Mouse (Mus musculus) frontal cortex, adult 2 months (tissue): ENCODE data around the gene Sorcs2. TPM values are rescaled to one million over a fixed set of nuclear protein-coding genes. Genes with fewer than 3 reads are reported as not detected.
A peak's percentile ranks its signal among the peaks of the same experiment; 100 is the strongest.
"Not testable (repeated sequence)": the region's sequence is repeated elsewhere in the genome, so short reads cannot be mapped to it uniquely, and the experiment has no call there.

Experiments used
- DNase-seq, 2 experiments: peaks; one replicate each; pipeline ENCODE4 v3.0.0; 2022; ENCODE audit warnings: low spot score in 1 of 2; ENCODE audit errors: extremely low spot score in 1 of 2
- polyA plus RNA-seq: library from polyadenylated mRNA; depleted of rRNA; stranded (reverse); fragments of >200 nt; gene quantifications from 2 replicates; pipeline ENCODE4 v1.2.3, GENCODE M21; 2012

Gene Sorcs2
- polyA plus RNA-seq, 1 experiment = 30.7 TPM

DNA sequence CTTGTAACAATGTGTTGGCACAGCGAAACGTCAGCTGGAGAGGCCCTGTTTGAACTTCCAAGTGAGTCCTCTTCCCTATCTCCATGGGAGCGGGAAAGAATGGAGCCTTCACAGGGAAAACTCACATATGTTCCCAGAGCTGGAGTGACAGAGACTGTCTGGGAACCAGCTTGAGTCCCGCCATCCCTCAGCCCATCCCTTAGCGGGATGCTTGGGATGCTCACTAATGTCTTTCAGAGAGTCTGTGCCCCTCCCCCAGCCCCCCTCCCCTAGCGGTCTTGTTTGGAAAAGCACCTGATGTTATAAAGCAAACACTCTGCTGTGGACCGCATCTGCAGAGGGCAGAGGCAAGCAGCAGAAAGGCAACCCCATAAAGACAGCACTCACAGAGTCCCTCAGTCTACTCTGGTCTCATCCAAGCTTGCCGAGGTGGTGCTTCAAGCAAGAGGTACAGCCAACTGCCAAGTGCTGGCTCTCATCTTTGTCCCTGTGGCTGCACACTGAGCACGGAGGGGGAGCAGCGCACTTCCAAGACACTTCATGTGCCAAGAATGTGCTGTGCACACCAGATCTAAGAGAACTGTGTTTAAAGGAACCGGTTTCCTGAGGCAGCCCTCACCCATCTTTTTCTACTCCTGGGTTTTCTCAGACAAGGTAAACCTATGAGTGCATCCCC, 3.0 kb downstream of the Sorcs2 start:
- no peak for DNase-seq

DNA sequence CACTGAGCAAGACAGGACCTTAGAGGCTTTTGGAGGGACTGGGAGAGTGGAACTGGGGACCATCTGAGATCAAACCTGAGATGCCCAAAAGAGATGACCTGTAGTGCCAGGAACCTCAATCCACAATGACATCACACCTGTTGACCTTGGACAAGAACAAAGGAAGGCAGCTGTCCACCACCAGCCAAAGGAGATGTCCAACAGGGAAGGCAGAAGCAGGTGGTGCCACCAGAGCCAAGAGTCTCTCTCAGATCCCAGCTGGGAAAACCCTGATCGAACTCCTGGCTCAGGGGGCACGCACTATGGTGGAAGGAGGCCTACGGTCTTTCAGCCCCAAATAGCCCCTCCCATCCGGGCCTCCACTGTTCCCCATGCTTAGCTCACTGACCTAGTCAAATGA, 6.2 kb downstream of the Sorcs2 start:
- DNase-seq = no peak

DNA sequence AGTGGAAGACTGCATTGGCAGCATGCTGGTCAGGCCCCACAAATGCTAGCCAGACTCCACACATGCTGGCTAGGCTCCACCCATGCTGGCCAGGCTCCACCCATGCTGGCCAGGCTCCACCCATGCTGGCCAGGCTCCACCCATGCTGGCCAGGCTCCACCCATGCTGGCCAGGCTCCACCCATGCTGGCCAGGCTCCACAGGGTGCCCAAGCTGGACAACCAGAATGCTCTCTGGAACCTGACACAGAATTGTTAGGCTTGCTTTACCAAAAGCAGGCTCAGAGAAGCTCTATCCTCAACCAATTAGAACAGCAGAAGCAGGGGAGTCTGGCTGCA, 7.4 kb downstream of the Sorcs2 start:
- DNase-seq = not testable (repeated sequence)

DNA sequence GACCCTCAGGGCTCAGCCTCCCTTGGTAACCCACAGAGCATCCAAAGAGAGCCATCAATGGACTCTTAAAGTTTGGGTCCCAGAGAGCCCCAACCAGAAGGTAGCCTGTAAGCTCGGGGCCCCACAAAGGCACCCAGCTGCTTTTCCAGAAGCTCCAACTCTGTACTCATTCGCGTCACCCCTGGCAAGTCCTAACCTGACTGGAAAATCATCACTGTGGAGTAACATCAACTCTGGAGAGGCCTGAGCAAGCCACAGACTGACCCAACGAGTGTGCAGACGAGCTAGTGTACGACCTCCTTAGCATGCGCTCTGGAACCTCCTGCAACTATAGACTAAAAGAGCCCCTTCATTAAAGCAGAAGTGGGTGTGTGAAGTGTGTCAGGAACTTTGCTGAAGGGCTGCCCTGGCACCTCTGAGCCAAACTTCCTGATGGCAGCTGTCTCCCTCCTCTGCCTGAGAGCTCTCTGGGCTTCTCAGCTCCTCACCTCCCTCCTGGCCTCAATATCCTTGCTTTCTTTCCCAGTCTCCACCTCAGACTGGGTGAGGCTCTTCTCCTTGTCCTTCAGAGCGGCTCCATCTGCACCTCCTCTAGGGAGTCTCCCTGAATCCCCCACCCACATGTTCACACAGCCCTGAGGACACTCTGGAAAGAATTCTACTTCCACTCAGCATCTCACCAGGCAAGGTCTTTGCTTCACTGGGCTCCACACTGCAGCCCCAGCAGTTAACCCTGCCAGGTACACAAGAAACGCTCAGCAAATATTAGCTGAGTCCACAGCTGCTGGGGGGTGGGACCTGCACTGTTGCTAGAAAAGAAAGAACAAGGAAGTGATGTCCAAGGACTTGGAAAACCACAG, 8.0 kb downstream of the Sorcs2 start:
- DNase-seq = no peak

DNA sequence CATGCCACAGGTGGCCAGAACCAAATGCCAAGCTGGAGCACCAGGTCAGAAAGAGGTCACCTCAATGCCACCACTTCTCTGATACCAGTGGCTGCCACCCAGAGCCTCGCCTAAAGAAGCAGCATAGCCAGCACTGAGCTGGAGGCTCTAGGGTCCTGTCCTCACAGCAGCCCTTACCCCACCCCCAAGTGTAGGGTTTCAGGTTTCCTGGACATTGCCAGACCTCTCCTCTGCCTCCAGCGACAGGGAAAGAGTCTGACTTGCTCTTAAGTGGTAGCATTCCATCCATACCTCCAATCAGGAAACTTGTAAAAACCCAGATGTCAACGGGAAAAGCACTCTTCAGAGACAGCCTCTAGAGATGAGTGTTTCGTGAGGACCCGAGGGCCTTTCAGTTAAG, 12.9 kb downstream of the Sorcs2 start:
- no peak for DNase-seq

DNA sequence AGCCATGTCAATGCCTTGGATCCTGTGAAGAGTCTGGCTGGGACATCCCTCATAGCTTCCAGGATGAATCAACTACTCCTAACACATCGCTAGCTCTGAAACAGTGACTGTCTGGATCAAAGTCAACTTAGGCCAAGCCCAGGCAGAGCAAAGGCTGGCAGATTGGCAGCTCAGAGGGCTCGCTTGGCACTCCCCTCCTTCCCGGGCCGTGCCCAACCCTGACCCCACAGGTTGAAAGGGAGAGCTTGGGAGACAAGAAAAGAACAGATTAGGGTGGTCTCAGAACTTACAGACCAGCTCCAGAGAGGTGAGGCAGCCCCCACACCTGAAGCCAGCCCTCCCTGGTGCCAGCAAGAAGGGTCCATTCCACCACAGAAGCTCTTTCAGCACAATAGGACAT, 14.5 kb downstream of the Sorcs2 start:
- DNase-seq = no peak

DNA sequence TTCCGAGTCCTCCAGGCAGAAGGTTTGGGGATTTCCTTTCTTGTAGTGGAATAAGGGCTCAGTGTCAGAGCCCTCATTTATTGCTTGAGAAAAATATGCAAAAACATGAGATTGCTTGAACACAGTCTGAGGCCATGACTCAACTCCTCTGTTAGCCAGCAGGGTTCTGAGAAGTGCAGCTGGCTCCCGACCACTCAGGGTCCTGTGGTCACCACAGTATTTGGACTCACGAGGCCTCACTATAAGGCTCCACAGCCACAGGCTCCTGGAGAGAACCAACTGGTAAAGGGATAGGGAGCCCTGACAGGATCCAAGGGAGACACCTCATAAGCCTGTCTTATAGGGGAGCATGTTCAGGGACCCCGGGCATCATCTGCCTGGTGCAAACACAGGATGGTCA, 15.2 kb downstream of the Sorcs2 start:
- no peak for DNase-seq

DNA sequence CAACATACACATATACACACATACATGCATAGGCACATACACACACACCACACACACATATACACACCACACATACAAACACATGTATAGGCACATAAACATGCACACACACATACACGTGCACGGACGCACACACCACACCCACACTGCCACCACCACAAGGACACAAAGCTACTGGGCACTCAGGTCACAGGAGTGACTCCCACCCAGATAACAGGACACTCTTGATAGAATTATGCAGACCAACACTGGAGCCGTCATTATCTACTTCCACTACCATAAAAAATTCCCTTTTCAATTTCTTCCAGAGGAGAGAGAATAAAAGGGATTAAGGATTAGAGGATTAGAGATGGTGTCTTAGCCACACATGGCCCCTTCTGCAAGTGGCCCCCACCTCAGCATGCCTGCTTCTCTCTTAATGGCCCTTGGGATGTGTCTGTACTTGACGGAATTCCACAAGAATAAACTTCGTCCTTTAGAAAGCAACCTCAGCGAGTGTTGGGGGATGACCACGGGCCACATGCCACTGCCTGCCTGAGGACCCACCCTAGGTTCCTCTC, 15.7 kb downstream of the Sorcs2 start:
- no peak for DNase-seq

DNA sequence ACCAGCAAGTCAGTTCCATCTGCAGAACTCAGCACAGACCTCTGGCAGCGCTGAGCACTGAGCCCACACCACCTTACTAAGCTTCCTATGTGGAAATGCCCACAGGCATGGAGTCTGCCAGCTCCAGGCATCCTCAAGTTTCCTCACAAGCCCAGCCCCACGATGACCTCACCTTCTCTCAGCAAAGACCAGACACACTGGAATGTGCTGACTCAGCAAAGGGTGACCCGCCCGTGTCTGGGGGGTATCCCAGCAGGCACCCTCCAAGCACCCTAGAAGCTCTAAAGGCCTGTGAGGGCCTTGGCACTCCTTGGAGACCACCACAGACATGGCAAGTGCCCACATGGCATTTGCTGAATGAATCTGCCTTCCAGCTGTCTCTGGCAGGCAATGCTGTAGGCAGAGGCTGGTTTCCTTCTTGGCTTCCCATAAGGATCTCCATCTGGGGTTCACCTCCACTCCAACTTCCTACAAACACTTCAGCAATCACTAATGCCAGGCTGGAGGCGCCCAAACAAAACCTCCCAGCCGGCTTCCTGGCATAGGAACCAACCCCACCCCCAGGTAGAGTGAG, 17.9 kb downstream of the Sorcs2 start:
- peak in 1 of 2 experiments; percentile 72 for DNase-seq

DNA sequence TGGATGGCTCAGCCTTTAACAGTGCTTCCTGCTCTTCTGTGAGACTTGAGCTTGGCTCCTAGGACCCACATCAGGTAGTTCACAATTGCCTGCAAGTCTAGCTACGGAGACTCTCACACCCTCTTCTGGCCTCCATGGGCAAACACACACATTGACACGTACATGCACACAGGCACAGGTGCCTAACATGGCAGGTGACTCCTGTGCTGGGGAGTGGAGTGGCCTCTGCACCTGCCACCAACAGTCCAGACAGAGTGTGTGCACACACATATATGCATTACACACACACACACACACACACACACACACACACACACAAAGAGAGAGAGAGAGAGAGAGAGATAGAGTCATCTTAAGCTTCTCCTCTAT, 19.6 kb downstream of the Sorcs2 start:
- DNase-seq = no peak

DNA sequence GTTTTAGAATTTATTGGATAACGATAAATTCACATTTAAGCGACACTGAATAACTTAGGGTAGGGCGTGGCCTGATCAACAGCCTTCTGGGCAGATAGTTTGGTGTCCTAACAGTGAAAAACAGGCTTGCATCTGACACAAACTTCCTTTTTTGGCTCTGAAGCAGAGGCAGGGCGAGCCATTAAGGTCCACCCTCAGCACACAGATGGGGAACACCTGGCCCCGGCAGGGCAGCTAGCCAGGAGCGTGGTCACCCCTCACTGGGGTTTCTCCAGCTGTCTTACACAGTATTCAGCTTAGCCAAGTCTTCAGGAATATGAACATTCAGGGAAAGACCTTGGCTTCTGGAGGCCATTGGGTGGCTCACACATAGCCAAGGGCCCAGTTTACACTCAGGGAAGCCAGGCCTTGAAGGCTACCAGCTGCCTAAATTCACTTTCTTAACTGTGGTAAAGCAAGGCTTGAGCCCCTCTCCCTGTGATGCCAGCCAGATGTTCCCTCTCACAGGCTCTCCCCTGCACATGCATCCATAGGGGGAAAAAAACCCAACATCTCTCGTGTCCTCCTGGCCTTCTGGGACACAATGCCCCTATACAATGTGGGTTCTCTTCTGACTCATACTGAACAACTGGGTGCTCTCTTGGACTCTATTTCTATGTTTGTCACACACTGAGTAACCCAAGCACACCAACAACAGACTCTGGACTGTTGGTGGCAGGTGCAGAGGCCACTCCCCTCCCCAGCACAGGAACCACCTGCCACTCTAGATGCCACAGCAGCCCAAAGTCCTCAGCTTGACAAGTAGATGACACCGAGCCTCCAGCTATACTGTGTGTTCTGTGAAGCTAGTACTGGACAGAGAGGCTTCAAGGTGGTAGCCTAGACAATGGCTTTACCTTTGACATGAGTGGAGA, 20.2 kb downstream of the Sorcs2 start:
- no peak for DNase-seq

DNA sequence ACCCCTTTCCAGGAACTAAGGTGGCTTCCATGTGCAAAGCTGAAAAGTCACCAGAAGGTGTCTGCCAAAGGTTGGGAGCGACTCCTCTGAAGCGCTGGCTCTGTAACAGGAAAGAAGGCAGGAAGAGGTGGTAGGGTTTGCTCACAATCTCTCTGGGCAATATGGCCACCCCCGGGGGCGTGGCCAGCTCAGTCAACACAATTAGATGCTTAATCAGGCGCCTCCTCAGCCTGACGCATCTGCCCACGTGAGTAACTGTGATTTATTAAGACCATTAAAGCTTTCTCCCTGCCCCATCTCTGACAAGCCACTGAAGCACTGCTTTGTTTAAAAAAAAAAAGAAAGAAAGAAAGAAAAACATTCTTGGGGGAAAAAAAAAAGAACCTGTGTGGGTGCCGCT, 22.1 kb downstream of the Sorcs2 start:
- no peak for DNase-seq

DNA sequence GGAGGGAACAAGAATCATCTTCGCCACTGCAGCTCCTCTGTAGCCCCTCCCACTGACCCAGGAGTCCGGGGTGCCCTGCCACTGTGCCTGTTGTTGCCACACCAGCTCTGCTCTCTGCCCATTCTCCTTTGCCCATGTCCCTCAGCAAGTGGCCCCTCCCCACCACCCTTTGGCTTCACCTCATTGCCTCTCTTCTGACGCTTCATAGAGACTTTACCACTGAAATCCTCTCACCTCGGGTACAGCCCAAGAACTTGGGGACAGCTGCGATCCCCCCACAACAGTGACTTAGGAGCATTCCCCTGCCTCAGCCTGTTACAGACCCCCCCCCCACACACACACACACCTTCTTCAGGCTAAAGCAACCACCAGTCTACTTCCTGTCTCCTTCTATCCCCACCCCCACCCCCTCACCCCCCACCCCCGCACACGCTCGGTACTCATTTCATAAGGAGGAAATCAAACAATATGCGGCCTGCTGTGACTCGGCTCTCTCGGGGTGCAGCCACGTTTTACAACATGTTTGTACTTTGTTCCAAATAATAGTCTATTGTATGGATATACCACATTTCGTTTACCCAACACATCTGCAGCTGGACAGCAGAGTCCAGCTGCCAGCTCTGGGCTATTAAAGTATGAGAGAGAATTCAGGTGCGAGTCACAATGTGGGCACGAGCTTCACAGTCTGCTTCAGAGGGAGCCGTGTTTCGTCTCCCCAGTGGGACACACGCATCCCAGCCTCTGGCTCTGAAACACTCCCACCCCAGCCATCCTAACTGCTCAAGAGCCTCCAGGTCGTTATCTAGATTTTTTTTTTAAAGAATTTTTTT, 23.5 kb downstream of the Sorcs2 start:
- no peak for DNase-seq

DNA sequence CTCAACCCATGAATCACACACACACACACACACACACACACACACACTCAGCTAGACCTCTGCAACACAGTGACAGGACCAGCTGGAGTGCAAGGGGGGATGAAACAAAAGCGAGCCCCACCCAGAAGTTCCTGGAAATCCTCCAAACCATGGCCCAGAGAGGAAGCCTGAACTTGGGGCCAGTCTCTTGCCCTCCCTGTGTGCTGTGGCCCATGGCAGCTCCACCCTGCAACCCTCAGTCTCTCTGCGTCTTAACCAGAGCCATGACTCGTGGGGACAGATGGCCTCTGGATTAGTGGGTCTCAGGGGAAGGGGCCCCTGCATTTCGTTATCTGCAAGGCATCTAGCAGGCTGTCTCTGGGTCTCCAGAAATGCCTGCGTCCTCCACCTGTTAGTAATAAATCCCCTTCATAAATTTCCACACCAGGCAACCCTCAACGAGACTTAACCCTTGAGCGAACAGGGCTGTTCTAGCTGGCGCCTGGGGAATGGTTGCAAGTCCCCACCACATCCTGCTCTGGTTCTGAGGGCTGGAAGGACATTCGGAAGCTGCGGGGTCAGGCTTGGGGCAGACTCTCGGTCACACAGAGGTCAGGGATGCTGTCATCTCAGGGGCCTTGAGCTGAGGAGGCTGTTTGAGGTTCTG, 24.6 kb downstream of the Sorcs2 start:
- no peak for DNase-seq

DNA sequence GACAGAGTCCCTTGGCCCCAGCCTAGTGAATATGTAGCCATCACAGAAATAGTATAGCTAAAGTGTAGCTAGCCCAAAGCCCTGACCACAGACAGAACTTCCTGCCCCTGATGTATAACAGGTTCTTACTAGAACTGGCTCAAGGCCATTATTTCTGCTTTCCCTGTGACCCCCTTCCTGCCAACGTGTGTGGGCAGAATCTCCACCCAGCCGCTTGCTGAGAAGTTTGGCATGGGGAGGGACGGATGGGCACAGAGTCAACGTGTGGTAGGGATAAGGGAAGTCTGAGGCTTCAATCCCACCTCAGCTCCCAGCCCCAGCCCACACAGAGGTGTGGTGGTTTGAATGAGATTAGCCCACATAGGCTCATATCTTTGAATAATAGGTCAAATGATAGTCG, 26.2 kb downstream of the Sorcs2 start:
- DNase-seq = no peak

DNA sequence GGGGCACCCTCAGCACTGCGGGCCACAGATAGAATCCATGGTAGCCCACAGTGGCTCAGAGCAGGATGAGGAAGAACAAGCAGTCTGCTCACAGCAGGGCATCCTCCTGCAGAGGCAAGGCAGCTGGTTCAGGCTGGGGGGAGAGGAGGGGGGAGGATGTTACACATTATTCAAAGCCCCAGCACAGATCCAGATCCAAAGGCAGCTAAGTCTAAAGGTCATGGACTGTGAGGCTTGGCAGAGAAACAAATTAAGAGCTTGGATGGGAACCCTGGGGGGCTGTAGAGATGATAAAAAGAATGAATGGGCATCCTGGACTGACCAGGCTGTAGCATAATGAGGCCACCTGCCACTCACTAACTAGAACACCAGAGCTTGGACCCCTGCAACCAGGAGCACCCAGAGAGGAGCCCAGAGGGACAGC, 28.7 kb downstream of the Sorcs2 start:
- no peak for DNase-seq

DNA sequence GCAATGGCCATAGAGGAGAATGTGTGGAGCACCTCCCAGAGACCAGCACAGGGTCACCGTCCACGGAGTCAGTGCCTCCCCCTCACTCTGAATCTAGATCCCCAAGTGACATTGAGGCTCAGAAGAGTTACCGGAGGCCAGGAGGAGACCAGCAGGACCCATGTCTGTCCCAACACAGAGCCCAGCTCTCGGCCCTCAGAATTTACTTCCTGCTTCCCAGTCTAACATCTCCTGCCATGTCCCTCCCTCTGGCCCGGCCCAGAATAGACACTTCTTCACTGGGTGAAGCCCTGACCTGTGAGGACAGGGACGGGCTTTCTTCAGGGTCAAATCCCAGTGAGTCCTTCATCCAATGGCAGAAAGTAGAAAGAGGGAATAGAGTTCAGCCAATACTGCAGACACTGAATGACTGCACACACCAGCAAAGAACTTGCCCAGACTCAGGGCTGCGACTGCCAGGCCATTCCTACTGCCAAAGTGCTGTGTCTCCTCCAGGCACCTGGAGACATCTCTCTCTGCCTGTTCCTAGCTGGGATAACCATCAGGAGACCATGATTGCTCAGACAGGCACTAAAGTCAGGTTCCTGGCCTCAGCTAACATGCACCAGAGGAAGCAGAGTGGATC, 29.3 kb downstream of the Sorcs2 start:
- no peak for DNase-seq

DNA sequence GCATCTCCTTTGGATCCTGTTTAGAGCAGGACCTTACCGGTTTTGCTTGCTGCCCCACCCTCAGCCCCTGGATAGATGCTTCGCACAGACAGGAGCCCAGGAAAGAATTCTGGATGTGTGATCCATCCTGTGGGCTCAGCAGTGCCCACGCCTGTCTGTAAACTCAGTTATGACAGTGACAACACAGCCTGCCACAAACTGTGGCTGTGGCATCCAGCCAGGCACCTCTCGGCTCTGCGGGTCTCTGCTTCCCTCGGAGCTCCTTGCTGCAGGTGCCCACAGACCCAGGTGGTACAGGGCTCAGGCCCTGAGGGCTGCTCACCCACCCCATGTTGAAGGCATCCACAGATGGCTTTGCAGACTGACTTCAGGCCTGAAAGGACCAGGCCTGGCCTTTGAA, 30.0 kb downstream of the Sorcs2 start:
- DNase-seq = peak in 1 of 2 experiments; percentile 47

DNA sequence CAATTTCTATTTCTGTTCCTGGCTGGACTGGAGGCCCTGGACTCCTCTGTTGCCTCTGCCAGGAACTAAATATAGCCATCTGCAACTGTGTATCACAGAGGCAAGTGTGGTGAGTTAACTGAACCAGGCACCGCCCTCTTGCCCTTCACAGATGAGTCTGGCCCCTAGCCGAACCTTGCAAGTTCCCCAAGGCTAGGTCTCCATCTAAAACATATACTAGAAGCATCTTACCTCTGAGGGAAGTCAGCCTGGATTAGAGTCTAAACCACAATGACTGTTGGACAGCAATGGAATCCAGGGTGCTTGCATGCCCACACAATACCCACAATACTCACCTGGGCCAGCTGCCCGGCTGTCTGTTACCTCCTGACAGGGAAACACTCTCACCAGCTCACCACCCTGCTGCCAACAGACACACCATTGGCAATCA, 30.7 kb downstream of the Sorcs2 start:
- no peak for DNase-seq
